Mouse (Mus musculus) liver, postnatal 0 days (tissue): Measurements from ENCODE around the gene Ccdc92b. TPM values are rescaled to one million over a fixed set of nuclear protein-coding genes. Genes with fewer than 3 reads are reported as not detected.

ENCODE experiments used
- ATAC-seq: fragments of 200-750 bp; cut with Nextera tagmentation; 2 replicates; pipeline ENCODE4 v1.8.0; 2017; ENCODE audit warnings: mild to moderate bottlenecking, moderate library complexity
- DNase-seq: peaks from one replicate; pipeline ENCODE4 v3.0.0-alpha.2; 2016
- H3K27ac ChIP-seq: fragments of 300-500 bp; sonication (generic); 2 replicates; pipeline ENCODE4 v1.5.1; 2014; ENCODE audit warnings: antibody characterized with exemption, moderate library complexity, mild to moderate bottlenecking, low read depth
- H3K27me3 ChIP-seq: fragments of 300-500 bp; sonication (generic); 2 replicates; pipeline ENCODE4 v1.6.1; 2014; ENCODE audit warnings: low read length, control low read depth, mixed read lengths; ENCODE audit not compliant: insufficient read depth
- H3K36me3 ChIP-seq: fragments of 300-500 bp; sonication (generic); replicated peaks from 2 replicates; pipeline ENCODE4 v1.6.1; 2014; ENCODE audit warnings: mild to moderate bottlenecking, control low read depth, low read length, moderate library complexity, mixed read lengths; ENCODE audit not compliant: insufficient read depth
- H3K4me1 ChIP-seq: fragments of 300-500 bp; sonication (generic); 2 replicates; pipeline ENCODE4 v1.6.1; 2014; ENCODE audit warnings: antibody characterized with exemption, mild to moderate bottlenecking, control low read depth; ENCODE audit not compliant: insufficient read depth
- H3K4me2 ChIP-seq: fragments of 300-500 bp; sonication (generic); 2 replicates; pipeline ENCODE4 v1.6.1; 2014; ENCODE audit warnings: low read depth, mild to moderate bottlenecking, low read length, moderate library complexity, mixed read lengths
- H3K4me3 ChIP-seq: fragments of 300-500 bp; sonication (generic); 2 replicates; pipeline ENCODE4 v1.5.1; 2014; ENCODE audit warnings: low read depth, low read length
- H3K9ac ChIP-seq: fragments of 300-500 bp; sonication (generic); replicated peaks from 2 replicates; pipeline ENCODE4 v1.6.1; 2014; ENCODE audit warnings: mild to moderate bottlenecking, moderate library complexity
- H3K9me3 ChIP-seq: fragments of 300-500 bp; sonication (generic); 2 replicates; pipeline ENCODE4 v1.6.1; 2016; ENCODE audit warnings: mild to moderate bottlenecking, control low read depth, low read length, mixed read lengths
- CTCF ChIP-seq: sonication (generic); IDR thresholded peaks from 2 replicates; pipeline ENCODE4 v1.5.1; 2016; ENCODE audit warnings: antibody characterized with exemption, low read depth
- EP300 ChIP-seq: IDR thresholded peaks from 2 replicates; pipeline ENCODE4 v1.6.1; 2016; ENCODE audit warnings: antibody characterized with exemption, low read depth, mild to moderate bottlenecking
- WGBS: fragments of 180-500 bp; shearing (Covaris S2); extraction: QIAGEN DNeasy Blood & Tissue Kit; methylation state at CpG from one replicate; pipeline ENCODE4 v1.1.7; 2014; ENCODE audit not compliant: insufficient replicate concordance; 5-methylcytosine and 5-hydroxymethylcytosine counted together
- polyA plus RNA-seq: library from polyadenylated mRNA; unstranded; fragments of >200 nt; fragmentation: Nextera tagmentation; extraction: Ambion mirVana; gene quantifications from 2 replicates; pipeline ENCODE4 v1.2.1, GENCODE M21; 2015

Gene Ccdc92b
- polyA plus RNA-seq, 1 experiment from 2014 or later = 2.2 TPM

DNA sequence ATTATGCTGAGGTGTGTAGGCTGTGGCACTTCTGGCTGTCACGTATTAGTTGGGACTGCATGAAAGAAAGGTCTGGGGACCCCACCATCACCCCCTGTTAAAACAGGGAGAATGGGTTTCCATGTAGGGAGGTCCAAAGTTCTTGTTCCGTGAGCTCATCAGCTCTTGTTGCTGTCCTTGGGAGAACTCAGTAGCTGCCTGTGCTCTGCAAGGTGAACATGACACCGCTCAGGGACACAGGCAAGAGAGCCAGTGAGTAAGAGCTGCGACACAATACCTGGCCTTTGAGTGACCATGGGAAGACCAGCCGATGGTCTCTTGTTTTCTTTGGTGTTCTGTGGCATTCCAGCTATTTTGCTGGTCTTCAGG lies 46.9 kb downstream of the Ccdc92b start:
- Histone ChIP-seq H3K9ac (no peak overlapping the region), H3K27me3 (no peaks in the 10 kb centered on the region), H3K4me2 (no peak overlapping the region), H3K36me3 (peaks cover 75% of the 10 kb centered on the region), H3K4me1 (no peaks in the 10 kb centered on the region), H3K27ac (no peak overlapping the region), H3K9me3 (no peaks in the 10 kb centered on the region), H3K4me3 (no peak overlapping the region)
- 89% methylated on average over 5 of the region's 5 CpGs for WGBS
- TF ChIP-seq EP300 (no peak), CTCF (no peak)
- DNase-seq (no peak), ATAC-seq (no peak)

DNA sequence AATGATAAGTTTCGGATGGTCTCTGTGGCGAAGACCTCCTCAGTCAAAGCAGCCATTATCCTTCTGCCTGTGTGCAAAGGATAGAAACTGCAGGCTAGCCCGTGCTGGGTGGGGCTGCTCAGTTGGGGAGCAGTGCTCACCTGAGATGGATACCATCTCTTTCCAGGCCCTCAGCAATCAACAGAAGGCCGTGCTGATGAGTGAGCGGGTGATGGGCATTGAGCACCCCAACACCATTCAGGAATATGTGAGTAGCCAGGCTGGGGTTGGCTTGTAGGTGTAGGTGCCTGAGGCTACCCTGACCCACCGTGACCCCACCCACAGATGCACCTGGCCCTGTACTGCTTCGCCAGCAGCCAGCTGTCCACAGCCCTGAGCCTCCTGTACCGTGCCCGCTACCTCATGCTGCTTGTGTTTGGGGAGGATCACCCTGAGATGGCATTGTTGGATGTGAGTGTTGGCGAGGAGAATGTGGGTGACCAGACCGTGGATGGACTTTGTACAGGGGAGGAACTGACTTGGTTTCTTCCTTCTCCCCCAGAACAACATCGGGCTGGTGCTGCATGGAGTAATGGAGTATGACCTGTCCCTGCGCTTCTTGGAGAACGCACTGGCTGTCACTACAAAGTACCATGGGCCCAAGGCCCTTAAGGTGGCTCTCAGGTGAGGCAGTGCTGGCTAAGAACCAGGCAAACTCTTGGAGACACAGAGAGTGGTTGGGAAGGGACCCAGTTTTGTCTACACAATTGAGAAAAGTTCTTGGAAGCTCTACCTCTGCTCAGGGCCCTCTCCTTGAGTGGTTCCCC lies 47.6 kb downstream of the Ccdc92b start:
- H3K4me1 ChIP-seq = no peaks in the 10 kb centered on the region
- 89% methylated on average over 14 of the region's 14 CpGs for WGBS
- DNase-seq (no peak), ATAC-seq (no peak)
- H3K27me3 ChIP-seq = no peaks in the 10 kb centered on the region
- no peak overlapping the region for H3K27ac ChIP-seq
- H3K9ac ChIP-seq = no peak overlapping the region
- H3K4me3 ChIP-seq = no peak overlapping the region
- H3K9me3 ChIP-seq = no peaks in the 10 kb centered on the region
- peaks cover 69% of the 10 kb centered on the region for H3K36me3 ChIP-seq
- TF ChIP-seq EP300 (no peak), CTCF (no peak)
- no peak overlapping the region for H3K4me2 ChIP-seq

DNA sequence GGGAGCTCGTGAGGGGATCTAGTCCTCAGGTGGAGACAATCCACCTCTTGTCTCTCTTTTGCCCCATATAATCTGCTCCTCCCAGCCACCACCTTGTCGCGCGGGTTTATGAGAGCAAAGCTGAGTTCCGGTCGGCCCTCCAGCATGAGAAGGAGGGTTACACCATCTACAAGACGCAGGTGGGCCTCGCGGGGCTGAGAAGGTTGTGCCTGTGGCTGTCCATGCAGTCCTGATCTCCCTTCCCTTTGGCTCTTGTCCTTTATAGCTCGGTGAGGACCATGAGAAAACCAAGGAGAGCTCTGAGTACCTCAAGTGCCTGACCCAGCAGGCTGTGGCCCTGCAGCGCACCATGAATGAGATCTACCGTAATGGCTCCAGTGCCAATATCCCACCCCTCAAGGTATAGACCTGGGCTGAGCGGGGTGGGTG lies 48.2 kb downstream of the Ccdc92b start:
- DNase-seq = no peak
- Histone ChIP-seq H3K9me3 (no peaks in the 10 kb centered on the region), H3K4me3 (no peak overlapping the region), H3K9ac (no peak overlapping the region), H3K27ac (no peak overlapping the region), H3K36me3 (peaks cover 67% of the 10 kb centered on the region), H3K4me1 (no peaks in the 10 kb centered on the region), H3K27me3 (no peaks in the 10 kb centered on the region), H3K4me2 (no peak overlapping the region)
- TF ChIP-seq CTCF (no peak), EP300 (no peak)
- no peak for ATAC-seq
- 86% methylated on average over 13 of the region's 13 CpGs for WGBS

DNA sequence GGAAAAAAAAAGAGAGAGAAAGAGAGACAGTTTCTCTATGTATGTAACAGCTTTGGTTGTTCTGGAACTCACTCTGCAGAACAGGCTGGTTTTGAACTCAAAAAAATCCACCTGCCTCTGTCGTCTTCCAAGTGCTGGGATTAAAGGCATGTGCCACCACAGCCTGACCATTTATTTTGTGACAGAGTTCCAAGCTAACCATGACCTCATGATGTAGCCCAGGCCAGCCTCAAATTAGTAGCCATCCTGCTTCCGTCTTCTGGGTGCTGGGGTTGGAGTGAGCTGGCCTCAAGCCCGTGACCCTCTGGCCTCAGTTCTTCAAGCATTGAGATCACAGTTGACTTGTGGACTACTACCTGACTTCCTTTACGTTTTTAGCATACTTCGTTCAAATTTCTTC lies 49.1 kb downstream of the Ccdc92b start:
- H3K36me3 ChIP-seq = peaks cover 66% of the 10 kb centered on the region
- 88% methylated on average over 5 of the region's 5 CpGs for WGBS
- no peak for DNase-seq

DNA sequence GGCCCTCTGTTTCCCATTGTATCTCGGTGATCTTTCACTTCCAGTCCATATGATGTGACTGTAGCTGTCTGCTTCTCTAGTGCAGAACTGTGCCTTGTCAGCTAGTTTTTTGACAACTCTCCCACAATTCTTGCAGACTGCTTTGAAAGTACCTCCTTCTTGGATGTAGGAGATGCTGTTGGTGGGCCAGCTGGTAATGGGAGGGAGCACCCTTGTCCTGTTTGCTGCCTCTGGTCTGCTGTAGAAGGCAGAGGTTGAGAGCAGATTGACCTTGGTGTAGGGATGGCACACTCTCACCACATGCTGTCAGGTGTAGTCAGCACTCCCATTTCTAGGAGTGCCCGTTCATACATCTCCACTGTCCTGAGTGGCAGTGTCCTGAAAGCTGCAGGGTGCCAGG lies 49.6 kb downstream of the Ccdc92b start:
- no peak for ATAC-seq
- no peak overlapping the region for H3K4me2 ChIP-seq
- H3K4me3 ChIP-seq = no peak overlapping the region
- no peak for TF ChIP-seq EP300
- TF ChIP-seq CTCF = no peak
- peaks cover 4% of the 10 kb centered on the region; the same call in 1 of the 2 replicates for H3K4me1 ChIP-seq
- no peaks in the 10 kb centered on the region for H3K27me3 ChIP-seq
- no peak for DNase-seq
- peaks cover 62% of the 10 kb centered on the region for H3K36me3 ChIP-seq
- no peak overlapping the region for H3K9ac ChIP-seq
- no peak overlapping the region for H3K27ac ChIP-seq
- no peaks in the 10 kb centered on the region for H3K9me3 ChIP-seq
- 75% methylated on average over 2 of the region's 2 CpGs for WGBS

More for the DNA sequence above, 49.1 kb downstream of the Ccdc92b start:
- Histone ChIP-seq H3K9me3 (no peaks in the 10 kb centered on the region), H3K4me3 (no peak overlapping the region), H3K4me1 (peaks cover 4% of the 10 kb centered on the region; the same call in 1 of the 2 replicates), H3K27ac (no peak overlapping the region), H3K9ac (no peak overlapping the region), H3K4me2 (no peak overlapping the region), H3K27me3 (no peaks in the 10 kb centered on the region)
- no peak for ATAC-seq
- no peak for TF ChIP-seq EP300
- no peak for TF ChIP-seq CTCF

DNA sequence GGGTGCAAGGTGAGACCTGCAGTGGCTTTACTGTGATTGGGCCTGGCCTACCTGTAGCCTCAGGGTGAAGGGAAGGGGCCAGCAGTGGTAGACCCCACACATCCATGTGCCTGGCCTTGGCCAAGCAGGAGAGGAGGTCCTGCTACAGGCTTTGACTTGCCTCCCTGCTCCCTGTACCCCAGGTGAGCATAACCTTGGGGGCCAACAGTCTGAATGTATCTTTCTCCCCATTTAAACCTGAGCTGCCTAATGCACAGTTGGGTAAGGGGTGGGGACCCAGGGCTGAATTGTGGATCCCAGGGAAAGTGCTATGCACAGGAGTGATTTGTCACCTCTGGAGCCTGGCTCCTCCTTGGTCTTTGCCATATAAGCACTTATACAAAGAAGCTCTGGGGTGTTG lies 50.7 kb downstream of the Ccdc92b start:
- DNase-seq (no peak), ATAC-seq (no peak)
- TF ChIP-seq EP300 = no peak
- no peak overlapping the region for H3K4me2 ChIP-seq
- H3K27me3 ChIP-seq = no peaks in the 10 kb centered on the region
- H3K4me1 ChIP-seq = peaks cover 4% of the 10 kb centered on the region; the same call in 1 of the 2 replicates
- H3K27ac ChIP-seq = no peak overlapping the region
- H3K9ac ChIP-seq = no peak overlapping the region
- H3K36me3 ChIP-seq = peaks cover 62% of the 10 kb centered on the region
- no peaks in the 10 kb centered on the region for H3K9me3 ChIP-seq
- no peak overlapping the region for H3K4me3 ChIP-seq
